Mouse (Mus musculus) forebrain, postnatal 0 days (tissue): ENCODE data around the gene Shisa6. TPM values are rescaled to one million over a fixed set of nuclear protein-coding genes. Genes with fewer than 3 reads are reported as not detected.
"Not testable (repeated sequence)": the region's sequence is repeated elsewhere in the genome, so short reads cannot be mapped to it uniquely, and the experiment has no call there.

ENCODE experiments used
- ATAC-seq: fragments of 200-750 bp; cut with Nextera tagmentation; 2 replicates; pipeline ENCODE4 v1.8.0; 2017; ENCODE audit warnings: mild to moderate bottlenecking, moderate library complexity
- DNase-seq: peaks from one replicate; pipeline ENCODE4 v3.0.0-alpha.2; 2015
- H3K27ac ChIP-seq: fragments of 300-500 bp; sonication (generic); 2 replicates; pipeline ENCODE4 v1.5.1; 2014; ENCODE audit warnings: low read depth, mild to moderate bottlenecking, antibody characterized with exemption, low read length, moderate library complexity, mixed read lengths
- H3K27me3 ChIP-seq: fragments of 300-500 bp; sonication (generic); 2 replicates; pipeline ENCODE4 v1.6.1; 2014; ENCODE audit warnings: mild to moderate bottlenecking, low read length, mixed read lengths; ENCODE audit not compliant: insufficient read depth
- H3K36me3 ChIP-seq: fragments of 300-500 bp; sonication (generic); 2 replicates; pipeline ENCODE4 v1.6.1; 2014; ENCODE audit warnings: mild to moderate bottlenecking, moderate library complexity; ENCODE audit not compliant: insufficient read depth
- H3K4me1 ChIP-seq: fragments of 300-500 bp; sonication (generic); 2 replicates; pipeline ENCODE4 v1.6.1; 2014; ENCODE audit warnings: antibody characterized with exemption; ENCODE audit not compliant: insufficient read depth
- H3K4me2 ChIP-seq: fragments of 300-500 bp; sonication (generic); 2 replicates; pipeline ENCODE4 v1.6.1; 2014; ENCODE audit warnings: low read depth, mild to moderate bottlenecking, moderate library complexity
- H3K4me3 ChIP-seq: fragments of 300-500 bp; sonication (generic); 2 replicates; pipeline ENCODE4 v1.5.1; 2014; ENCODE audit warnings: low read depth, low read length, mixed read lengths
- H3K9ac ChIP-seq: fragments of 300-500 bp; sonication (generic); 2 replicates; pipeline ENCODE4 v1.6.1; 2014; ENCODE audit warnings: mild to moderate bottlenecking
- H3K9me3 ChIP-seq: fragments of 300-500 bp; sonication (generic); 2 replicates; pipeline ENCODE4 v1.6.1; 2016; ENCODE audit warnings: low read length
- CTCF ChIP-seq: sonication (generic); IDR thresholded peaks from 2 replicates; pipeline ENCODE4 v1.5.1; 2016; ENCODE audit warnings: antibody characterized with exemption, control low read depth, low read depth
- WGBS: fragments of 180-500 bp; shearing (Covaris S2); extraction: QIAGEN DNeasy Blood & Tissue Kit; methylation state at CpG from one replicate; pipeline ENCODE4 v1.1.7; 2014; 5-methylcytosine and 5-hydroxymethylcytosine counted together
- polyA plus RNA-seq: library from polyadenylated mRNA; unstranded; fragments of >200 nt; fragmentation: Nextera tagmentation; extraction: Ambion mirVana; gene quantifications from 2 replicates; pipeline ENCODE4 v1.2.1, GENCODE M21; 2015
- total RNA-seq: library from RNA; depleted of rRNA; stranded (reverse); fragments of >200 nt; gene quantifications from 2 replicates; pipeline ENCODE4 v1.2.3, GENCODE M21; 2014

Shisa6 gene
- total and polyA plus RNA-seq, 2 experiments from 2014 or later: 4.0 to 10.0 TPM

DNA sequence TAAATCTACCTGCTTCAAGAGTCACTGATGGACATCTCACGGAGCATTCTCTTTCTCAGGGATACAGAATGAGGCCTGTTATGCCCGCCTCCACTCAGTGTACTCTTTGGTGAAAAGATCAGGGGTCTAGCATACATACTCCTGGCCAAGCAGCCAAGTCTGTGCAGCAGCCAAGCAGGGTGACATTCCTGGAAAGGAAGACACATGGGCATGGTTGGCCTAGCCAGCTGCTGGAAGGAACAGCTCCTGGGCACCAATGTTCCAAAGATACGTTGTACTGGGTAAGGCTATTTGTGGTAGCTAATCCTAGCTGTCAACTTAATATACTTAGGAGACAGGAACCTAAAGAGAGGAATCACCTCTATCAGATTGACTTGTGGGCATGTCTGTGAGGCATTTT, 31.4 kb downstream of the Shisa6 start:
- Histone ChIP-seq H3K9me3 (no peaks in the 10 kb centered on the region), H3K36me3 (no peaks in the 10 kb centered on the region), H3K27me3 (no peaks in the 10 kb centered on the region), H3K4me1 (no peaks in the 10 kb centered on the region), H3K4me2 (no peak overlapping the region), H3K27ac (no peak overlapping the region), H3K4me3 (no peak overlapping the region), H3K9ac (no peak overlapping the region)
- WGBS: 90% methylated on average over 3 of the region's 3 CpGs
- no peak for DNase-seq
- ATAC-seq: no peak
- no peak for TF ChIP-seq CTCF

DNA sequence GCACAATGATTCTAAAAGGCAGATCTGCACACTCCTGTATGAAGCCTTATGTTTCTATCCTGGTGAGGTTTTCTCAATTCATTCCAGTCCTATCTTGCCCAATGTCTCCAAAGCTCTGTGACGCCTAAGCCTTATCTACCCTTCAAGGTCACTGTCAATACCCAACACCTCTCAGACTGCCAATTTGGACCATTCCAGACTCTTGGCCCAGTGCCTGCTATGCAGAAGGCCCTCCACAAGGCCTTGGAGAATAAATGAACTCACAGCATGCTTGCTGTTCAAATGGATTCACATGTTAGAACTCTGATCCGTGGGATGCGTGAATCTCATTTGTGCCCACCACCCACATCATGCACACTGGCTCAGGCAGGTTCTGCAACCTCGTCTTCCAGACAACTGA, 38.0 kb downstream of the Shisa6 start:
- ATAC-seq: no peak
- TF ChIP-seq CTCF: no peak
- no peak overlapping the region for H3K4me3 ChIP-seq
- no peak overlapping the region for H3K9ac ChIP-seq
- no peak overlapping the region for H3K4me2 ChIP-seq
- H3K27ac ChIP-seq: no peak overlapping the region
- H3K36me3 ChIP-seq: no peaks in the 10 kb centered on the region
- no peaks in the 10 kb centered on the region for H3K4me1 ChIP-seq
- no peak for DNase-seq
- no peaks in the 10 kb centered on the region for H3K27me3 ChIP-seq
- WGBS: 48% methylated on average over 4 of the region's 4 CpGs
- no peaks in the 10 kb centered on the region for H3K9me3 ChIP-seq

DNA sequence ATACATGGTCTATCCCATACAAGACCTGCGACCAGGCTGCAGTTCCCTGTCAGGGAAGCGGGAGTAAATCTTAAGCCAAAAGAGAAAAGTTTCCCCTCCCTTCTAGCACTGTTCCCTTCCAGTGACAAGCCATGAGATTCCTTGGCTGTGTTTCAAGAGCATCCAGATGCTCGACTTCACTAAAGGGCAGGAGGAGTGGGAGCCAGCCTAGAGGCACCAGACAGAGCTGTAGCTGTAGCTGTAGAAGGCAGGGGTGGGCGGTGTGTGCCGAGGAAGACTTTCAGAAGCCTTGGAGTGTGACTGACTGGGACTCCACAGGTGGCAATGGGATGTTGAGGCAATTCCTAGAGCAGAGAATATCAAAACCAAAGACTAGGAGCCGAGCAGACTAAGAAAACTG, 43.3 kb downstream of the Shisa6 start:
- Histone ChIP-seq H3K4me1 (no peaks in the 10 kb centered on the region), H3K4me2 (no peak overlapping the region), H3K9me3 (no peaks in the 10 kb centered on the region), H3K4me3 (no peak overlapping the region), H3K9ac (no peak overlapping the region), H3K27ac (no peak overlapping the region), H3K27me3 (no peaks in the 10 kb centered on the region), H3K36me3 (no peaks in the 10 kb centered on the region)
- DNase-seq (peak; percentile 27), ATAC-seq (no peak)
- no peak for TF ChIP-seq CTCF
- WGBS: 62% methylated on average over 6 of the region's 6 CpGs

DNA sequence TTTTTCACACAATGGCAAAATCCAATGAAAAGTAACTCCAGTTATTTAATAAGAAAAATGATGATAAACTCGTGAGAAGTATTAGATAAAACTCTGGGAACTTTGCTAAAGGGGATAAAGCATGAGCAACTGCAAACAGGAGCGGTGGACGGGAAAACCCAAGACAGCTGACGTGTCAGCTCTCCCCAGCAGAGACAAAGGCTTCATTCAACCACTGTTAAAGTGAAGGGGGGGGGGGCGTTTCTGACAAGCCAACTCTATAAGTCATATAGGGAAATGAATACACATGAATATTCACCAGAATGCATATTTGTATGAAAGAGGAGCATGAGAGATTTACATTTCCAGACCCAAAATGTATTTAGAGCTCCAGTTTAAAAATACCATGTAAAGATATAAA, 83.1 kb downstream of the Shisa6 start:
- no peak overlapping the region for H3K9ac ChIP-seq
- H3K36me3 ChIP-seq: no peaks in the 10 kb centered on the region
- H3K4me3 ChIP-seq: no peak overlapping the region
- H3K27me3 ChIP-seq: no peaks in the 10 kb centered on the region
- H3K9me3 ChIP-seq: no peaks in the 10 kb centered on the region
- DNase-seq (no peak), ATAC-seq (no peak)
- H3K4me2 ChIP-seq: no peak overlapping the region
- no peak for TF ChIP-seq CTCF
- H3K27ac ChIP-seq: no peak overlapping the region
- 16% methylated on average over 5 of the region's 5 CpGs for WGBS
- H3K4me1 ChIP-seq: no peaks in the 10 kb centered on the region

DNA sequence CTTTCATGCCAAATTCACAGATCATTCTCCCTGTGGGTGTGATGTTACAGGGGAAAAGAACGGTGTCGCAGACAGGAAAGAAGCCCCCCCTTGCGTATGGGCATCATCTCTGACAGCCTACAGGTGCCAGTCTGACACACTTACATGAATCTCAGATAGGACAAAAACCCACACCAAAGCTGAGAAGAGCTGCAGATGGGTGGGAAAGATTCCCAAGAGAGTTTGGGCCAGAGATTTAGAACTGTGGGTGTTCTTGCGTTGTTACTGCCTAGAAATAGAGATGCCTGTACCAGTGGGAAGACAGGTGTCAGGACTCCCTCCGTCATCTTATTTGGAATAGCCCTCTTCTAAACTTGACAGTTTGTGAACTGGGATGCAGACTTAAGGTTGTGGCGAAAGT, 99.6 kb downstream of the Shisa6 start:
- WGBS: 82% methylated on average over 6 of the region's 6 CpGs
- Histone ChIP-seq H3K9ac (no peak overlapping the region), H3K27ac (no peak overlapping the region), H3K36me3 (no peaks in the 10 kb centered on the region), H3K27me3 (no peaks in the 10 kb centered on the region), H3K4me2 (no peak overlapping the region), H3K4me1 (no peaks in the 10 kb centered on the region), H3K9me3 (no peaks in the 10 kb centered on the region), H3K4me3 (no peak overlapping the region)
- no peak for TF ChIP-seq CTCF
- no peak for ATAC-seq
- DNase-seq: no peak

DNA sequence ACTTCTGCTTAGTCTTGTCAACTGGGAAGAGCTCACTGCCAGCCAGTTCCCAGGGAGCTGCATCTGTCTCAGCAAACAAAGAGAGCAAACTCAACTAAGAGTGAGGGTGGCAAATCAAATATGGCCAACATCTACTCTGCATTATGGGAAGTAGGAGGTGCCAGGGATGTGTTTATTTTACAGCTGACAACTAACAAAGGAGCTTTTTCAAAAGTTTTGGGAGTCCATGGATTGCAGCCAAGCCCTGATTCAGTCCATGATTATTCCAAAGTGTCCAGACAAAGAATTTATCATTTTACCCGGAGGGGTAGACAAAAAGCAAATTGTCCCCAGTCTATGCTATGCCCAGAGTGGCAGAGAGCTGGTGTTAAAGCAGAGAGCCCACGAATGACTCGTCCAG, 107.5 kb downstream of the Shisa6 start:
- ATAC-seq (no peak), DNase-seq (no peak)
- Histone ChIP-seq H3K4me3 (no peak overlapping the region), H3K27ac (no peak overlapping the region), H3K36me3 (no peaks in the 10 kb centered on the region), H3K4me1 (0 out of 2 replicates have a peak, but pooled peaks cover 8% of the 10 kb centered on the region), H3K9me3 (no peaks in the 10 kb centered on the region), H3K9ac (no peak overlapping the region), H3K4me2 (no peak overlapping the region), H3K27me3 (no peaks in the 10 kb centered on the region)
- 22% methylated on average over 3 of the region's 3 CpGs for WGBS
- TF ChIP-seq CTCF: no peak

DNA sequence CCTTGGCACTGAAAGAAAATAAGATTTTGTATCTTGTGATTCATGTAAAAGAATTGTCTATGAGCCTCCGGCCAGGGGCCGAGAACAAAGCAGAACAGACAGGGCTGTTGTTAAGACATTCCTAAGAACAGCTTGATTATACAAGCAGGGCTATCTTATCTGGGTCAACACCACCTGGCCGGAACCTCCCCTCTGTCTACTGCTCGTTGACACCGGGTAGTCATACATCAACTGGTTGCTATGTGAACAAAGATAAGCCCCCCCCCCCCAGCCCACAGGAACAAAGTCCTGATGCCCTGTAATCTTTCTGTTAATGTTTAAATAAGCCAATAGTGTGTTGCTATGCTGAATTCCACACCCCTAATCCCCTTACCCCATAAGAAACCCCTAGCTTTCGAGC, 117.0 kb downstream of the Shisa6 start:
- H3K4me2 ChIP-seq, H3K4me3 ChIP-seq, H3K36me3 ChIP-seq, ATAC-seq, H3K9me3 ChIP-seq, H3K9ac ChIP-seq, H3K27ac ChIP-seq, H3K27me3 ChIP-seq, H3K4me1 ChIP-seq, DNase-seq: not testable (repeated sequence)
- 94% methylated on average over 6 of the region's 6 CpGs for WGBS

DNA sequence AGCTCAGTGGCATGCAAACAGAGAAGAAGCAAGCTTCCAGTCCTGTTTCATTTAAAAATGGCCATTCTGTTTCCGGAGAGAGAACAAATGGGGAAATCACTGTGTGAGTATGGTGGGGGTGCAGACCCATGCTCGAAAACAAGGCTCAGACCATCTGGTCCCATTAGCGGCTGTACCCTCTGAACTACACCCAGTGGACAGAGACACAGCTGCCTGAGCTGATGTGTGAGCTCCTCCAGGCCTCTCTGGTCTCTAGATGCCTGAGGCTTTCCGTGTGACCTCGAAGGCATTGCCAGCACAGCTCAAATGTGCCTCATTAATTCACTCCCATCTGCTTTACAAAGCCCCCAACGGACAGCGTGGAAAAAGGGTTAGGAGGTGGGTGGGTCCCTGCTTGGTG, 125.7 kb downstream of the Shisa6 start:
- ATAC-seq (no peak), DNase-seq (no peak)
- no peak overlapping the region for H3K9ac ChIP-seq
- H3K9me3 ChIP-seq: no peaks in the 10 kb centered on the region
- no peaks in the 10 kb centered on the region for H3K36me3 ChIP-seq
- no peak overlapping the region for H3K27ac ChIP-seq
- WGBS: 52% methylated on average over 7 of the region's 7 CpGs
- no peak overlapping the region for H3K4me3 ChIP-seq
- no peaks in the 10 kb centered on the region for H3K4me1 ChIP-seq
- H3K27me3 ChIP-seq: no peaks in the 10 kb centered on the region
- no peak for TF ChIP-seq CTCF
- no peak overlapping the region for H3K4me2 ChIP-seq
